9 mouse cellular contexts compared by ENCODE assay signal in the genomic region with DNA sequence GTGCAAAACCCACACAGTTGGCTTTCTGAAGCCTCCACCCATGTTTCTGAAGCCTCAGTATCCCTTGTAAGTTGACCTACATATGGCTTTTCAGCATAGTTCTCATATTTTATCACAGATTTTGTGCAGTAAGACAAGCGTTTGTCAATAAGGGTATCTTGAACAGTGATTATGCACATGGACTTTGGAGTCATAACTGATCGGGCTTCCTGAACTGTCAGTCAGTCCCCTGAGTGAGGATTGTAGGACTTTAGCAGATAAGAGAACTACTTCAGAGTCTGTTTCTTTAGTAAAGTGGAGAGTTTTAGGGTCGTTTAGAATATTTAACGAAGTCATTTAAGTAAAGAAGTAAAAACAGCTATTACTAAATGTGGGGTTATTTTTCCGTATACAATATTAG. TPM values are rescaled to one million over a fixed set of nuclear protein-coding genes. Genes with fewer than 3 reads are reported as not detected.
A peak's percentile ranks its signal among the peaks of the same experiment; 100 is the strongest.
DNase-seq lines count a peak whose midpoint lies in the region; ATAC-seq and TF ChIP-seq lines count a peak whose summit lies in the region.
"Had no signal": no experiment of that assay in that cellular context is flagged by ENCODE, and none has a peak within 500 bp of the region (broad histone marks: within the 10 kb centered on the region; RNA-seq: fewer than 3 reads in every experiment).

No protein-coding gene starts in this region.

- no peak for DNase-seq in heart, adult 8-10 months (ENCODE audit: low spot score)
- no peak for DNase-seq in midbrain, embryonic 11.5 days (ENCODE audit: low spot score, missing footprints)
- DNase-seq in stomach, postnatal 0 days (ENCODE audit: low spot score) = no peak
- no peak for DNase-seq in natural killer cell, adult 2 months (ENCODE audit: low spot score in 2 of 2)
- DNase-seq in cerebellum, adult 9-10 months = no peak
- DNase-seq: adrenal gland, postnatal 25 days had no signal

- H3K9me3 ChIP-seq in heart, embryonic 11.5 days (replicated peaks; ENCODE audit: control insufficient read depth, low read length) = no peaks in the 10 kb centered on the region
- no peaks in the 10 kb centered on the region for H3K9me3 ChIP-seq in midbrain, embryonic 11.5 days (ENCODE audit: control insufficient read depth, low read length)
- H3K9me3 ChIP-seq in midbrain, embryonic 16.5 days (replicated peaks; ENCODE audit: control insufficient read depth, low read length, poor library complexity, severe bottlenecking) = no peaks in the 10 kb centered on the region
- no peaks in the 10 kb centered on the region for H3K9me3 ChIP-seq in limb, embryonic 15.5 days
- H3K9me3 ChIP-seq in stomach, postnatal 0 days (ENCODE audit: control insufficient read depth, low read length) = no peaks in the 10 kb centered on the region

- TF ChIP-seq EP300 in stomach, postnatal 0 days (optimal IDR thresholded peaks at IDR 0.05) = no peak

- H3K9ac ChIP-seq in heart, embryonic 11.5 days (ENCODE audit: low read depth, low read length) = 0 out of 2 replicates have a peak overlapping the region, but pooled peaks have one; percentile 23
- H3K9ac ChIP-seq in midbrain, embryonic 11.5 days (ENCODE audit: low read length) = no peak overlapping the region
- no peak overlapping the region for H3K9ac ChIP-seq in midbrain, embryonic 16.5 days (ENCODE audit: low read depth, low read length)
- no peak overlapping the region for H3K9ac ChIP-seq in limb, embryonic 15.5 days
- H3K9ac ChIP-seq in stomach, postnatal 0 days (ENCODE audit: low read length) = no peak overlapping the region

- no peaks in the 10 kb centered on the region for H3K27me3 ChIP-seq in heart, embryonic 11.5 days (ENCODE audit: control insufficient read depth, insufficient read depth, low read length)
- no peaks in the 10 kb centered on the region for H3K27me3 ChIP-seq in midbrain, embryonic 11.5 days (ENCODE audit: control insufficient read depth, insufficient read depth, low read length)
- no peaks in the 10 kb centered on the region for H3K27me3 ChIP-seq in midbrain, embryonic 16.5 days (ENCODE audit: control insufficient read depth, insufficient read depth, low read depth, low read length)
- H3K27me3 ChIP-seq in limb, embryonic 15.5 days = no peaks in the 10 kb centered on the region
- no peaks in the 10 kb centered on the region for H3K27me3 ChIP-seq in stomach, postnatal 0 days (ENCODE audit: control insufficient read depth, insufficient read depth, low read length)

- peak overlapping the region; percentile 58 for H3K4me3 ChIP-seq in heart, embryonic 11.5 days (ENCODE audit: low read depth, low read length)
- no peak overlapping the region for H3K4me3 ChIP-seq in midbrain, embryonic 11.5 days (ENCODE audit: low read depth, low read length)
- H3K4me3 ChIP-seq in midbrain, embryonic 16.5 days (ENCODE audit: low read depth, low read length) = no peak overlapping the region
- peak overlapping the region; percentile 58 for H3K4me3 ChIP-seq in limb, embryonic 15.5 days
- H3K4me3 ChIP-seq in stomach, postnatal 0 days (ENCODE audit: low read depth, low read length) = peak overlapping the region; percentile 46; the same call in 1 of the 2 replicates

- H3K27ac ChIP-seq in heart, embryonic 11.5 days (ENCODE audit: low read depth, low read length) = no peak overlapping the region
- H3K27ac ChIP-seq in midbrain, embryonic 11.5 days (ENCODE audit: low read depth, low read length) = no peak overlapping the region
- H3K27ac ChIP-seq in midbrain, embryonic 16.5 days (ENCODE audit: low read length) = no peak overlapping the region
- H3K27ac ChIP-seq in limb, embryonic 15.5 days = no peak overlapping the region
- no peak overlapping the region for H3K27ac ChIP-seq in stomach, postnatal 0 days (replicated peaks)

- H3K4me1 ChIP-seq in heart, embryonic 11.5 days (ENCODE audit: control insufficient read depth, insufficient read depth, low read length) = peaks cover 12% of the 10 kb centered on the region
- peaks cover 13% of the 10 kb centered on the region for H3K4me1 ChIP-seq in midbrain, embryonic 11.5 days (ENCODE audit: control insufficient read depth, insufficient read depth, low read length)
- H3K4me1 ChIP-seq in midbrain, embryonic 16.5 days (ENCODE audit: control insufficient read depth, insufficient read depth, low read length) = peaks cover 25% of the 10 kb centered on the region
- H3K4me1 ChIP-seq in limb, embryonic 15.5 days = peaks cover 13% of the 10 kb centered on the region
- no peaks in the 10 kb centered on the region; the same call in 1 of the 2 replicates for H3K4me1 ChIP-seq in stomach, postnatal 0 days (replicated peaks; ENCODE audit: control insufficient read depth, insufficient read depth)

- peaks cover 7% of the 10 kb centered on the region; the same call in 1 of the 2 replicates for H3K36me3 ChIP-seq in heart, embryonic 11.5 days (ENCODE audit: control insufficient read depth, insufficient read depth, low read length)
- peaks cover 4% of the 10 kb centered on the region; the same call in 1 of the 2 replicates for H3K36me3 ChIP-seq in midbrain, embryonic 11.5 days (ENCODE audit: control insufficient read depth, insufficient read depth, low read length)
- no peaks in the 10 kb centered on the region for H3K36me3 ChIP-seq in midbrain, embryonic 16.5 days (ENCODE audit: control insufficient read depth, insufficient read depth, low read length)
- peaks cover 22% of the 10 kb centered on the region for H3K36me3 ChIP-seq in limb, embryonic 15.5 days
- 0 out of 2 replicates have a peak, but pooled peaks cover 3% of the 10 kb centered on the region for H3K36me3 ChIP-seq in stomach, postnatal 0 days (ENCODE audit: control insufficient read depth, insufficient read depth, low read length)

- TF ChIP-seq CTCF in stomach, postnatal 0 days (IDR thresholded peaks at IDR 0.05; ENCODE audit: low read depth) = no peak

- H3K4me2 ChIP-seq in heart, embryonic 11.5 days = peak overlapping the region; percentile 80
- H3K4me2 ChIP-seq in midbrain, embryonic 11.5 days = peak overlapping the region; percentile 52; the same call in 1 of the 2 replicates
- H3K4me2 ChIP-seq in midbrain, embryonic 16.5 days (ENCODE audit: low read length) = no peak overlapping the region; the same call in 1 of the 2 replicates
- H3K4me2 ChIP-seq in limb, embryonic 15.5 days = peak overlapping the region; percentile 65
- peak overlapping the region; percentile 58; the same call in 1 of the 2 replicates for H3K4me2 ChIP-seq in stomach, postnatal 0 days (replicated peaks; ENCODE audit: low read depth)

- 73% methylated on average over 5 of the region's 5 CpGs for WGBS in heart, embryonic 11.5 days (ENCODE audit: insufficient replicate concordance)
- 92% methylated on average over 5 of the region's 5 CpGs for WGBS in midbrain, embryonic 11.5 days
- WGBS in midbrain, embryonic 16.5 days = 87% methylated on average over 5 of the region's 5 CpGs
- WGBS in limb, embryonic 15.5 days = 76% methylated on average over 5 of the region's 5 CpGs
- 82% methylated on average over 5 of the region's 5 CpGs for WGBS in stomach, postnatal 0 days

- ATAC-seq in heart, embryonic 11.5 days (replicated peaks; ENCODE audit: insufficient number of reproducible peaks, low FRiP score, low TSS enrichment) = no peak
- ATAC-seq in midbrain, embryonic 11.5 days (ENCODE audit: low FRiP score) = no peak
- ATAC-seq in midbrain, embryonic 16.5 days = no peak
- ATAC-seq in limb, embryonic 15.5 days (ENCODE audit: insufficient number of reproducible peaks, low FRiP score, low TSS enrichment, low read depth) = no peak
- ATAC-seq in stomach, postnatal 0 days (ENCODE audit: low FRiP score, low TSS enrichment) = no peak

RNA-seq across cellular contexts. Expression of a gene that starts 6.2 kb away (rescaled TPM):
- 30.5 and 37.6 TPM in 2 replicates for polyA plus RNA-seq in heart, embryonic 11.5 days (2014; fragmentation: Nextera tagmentation; extraction: Ambion mirVana)
- 10 to 100 TPM; 72.6 to 96.0 (median 85.4) TPM for total RNA-seq in heart, adult 8-10 months (2022)
- polyA plus RNA-seq in midbrain, embryonic 11.5 days (2014; fragmentation: Nextera tagmentation; extraction: Ambion mirVana) = 35.3 and 37.8 TPM in 2 replicates
- 14.2 and 17.3 TPM in 2 replicates for polyA plus RNA-seq in midbrain, embryonic 16.5 days (2015; fragmentation: Nextera tagmentation; extraction: Ambion mirVana)
- polyA plus RNA-seq in limb, embryonic 15.5 days (2015; fragmentation: Nextera tagmentation; extraction: Ambion mirVana) = 47.7 and 52.3 TPM in 2 replicates
- 35.4 and 38.6 TPM in 2 replicates for polyA plus RNA-seq in stomach, postnatal 0 days (2015; fragmentation: Nextera tagmentation; extraction: Ambion mirVana)

RNA-seq across cellular contexts. Expression of a gene that starts 7.3 kb away (rescaled TPM):
- polyA plus RNA-seq in heart, embryonic 11.5 days (2014; fragmentation: Nextera tagmentation; extraction: Ambion mirVana) = 103 and 105 TPM in 2 replicates
- total RNA-seq in heart, adult 8-10 months (2022) = 10 to 100 TPM; 40.1 to 47.9 (median 42.6) TPM
- 115 and 131 TPM in 2 replicates for polyA plus RNA-seq in midbrain, embryonic 11.5 days (2014; fragmentation: Nextera tagmentation; extraction: Ambion mirVana)
- 58.1 and 60.9 TPM in 2 replicates for polyA plus RNA-seq in midbrain, embryonic 16.5 days (2015; fragmentation: Nextera tagmentation; extraction: Ambion mirVana)
- polyA plus RNA-seq in limb, embryonic 15.5 days (2015; fragmentation: Nextera tagmentation; extraction: Ambion mirVana) = 116 and 119 TPM in 2 replicates
- 67.0 and 69.8 TPM in 2 replicates for polyA plus RNA-seq in stomach, postnatal 0 days (2015; fragmentation: Nextera tagmentation; extraction: Ambion mirVana)

Comparison
In these comparisons a context has a peak if more than half of its experiments do, and no peak if none do; other contexts are left out.
1. H3K4me3 ChIP-seq: peak in heart, embryonic 11.5 days (single experiment), limb, embryonic 15.5 days (single experiment) and stomach, postnatal 0 days (single experiment); none in midbrain, embryonic 11.5 days (single experiment) and midbrain, embryonic 16.5 days (single experiment).